Mouse (Mus musculus) intestine, embryonic 15.5 days (tissue): ENCODE measurements at regions not wholly inside any gene's neighbourhood (a gene's known extent, or its start where the extent isn't known, plus 50 kb on each side); places are given as distances from the start of the nearest gene placed in this dataset.

Experiments used
- ATAC-seq: fragments of 200-750 bp; cut with Nextera tagmentation; 2 replicates; pipeline ENCODE4 v1.8.0; 2017; ENCODE audit warnings: moderate TSS enrichment, moderate library complexity
- H3K27ac ChIP-seq: fragments of 300-500 bp; sonication (generic); 2 replicates; pipeline ENCODE4 v1.5.1; 2015; ENCODE audit warnings: mild to moderate bottlenecking, inconsistent platforms
- H3K27me3 ChIP-seq: fragments of 300-500 bp; sonication (generic); replicated peaks from 2 replicates; pipeline ENCODE4 v1.6.1; 2015; ENCODE audit warnings: inconsistent platforms
- H3K36me3 ChIP-seq: fragments of 300-500 bp; sonication (generic); 2 replicates; pipeline ENCODE4 v1.6.1; 2015; ENCODE audit warnings: inconsistent platforms
- H3K4me1 ChIP-seq: fragments of 300-500 bp; sonication (generic); replicated peaks from 2 replicates; pipeline ENCODE4 v1.6.1; 2015; ENCODE audit warnings: inconsistent platforms
- H3K4me2 ChIP-seq: fragments of 300-500 bp; sonication (generic); replicated peaks from 2 replicates; pipeline ENCODE4 v1.6.1; 2015; ENCODE audit warnings: mild to moderate bottlenecking, inconsistent platforms
- H3K4me3 ChIP-seq: fragments of 300-500 bp; sonication (generic); replicated peaks from 2 replicates; pipeline ENCODE4 v1.5.1; 2015; ENCODE audit warnings: inconsistent platforms
- H3K9ac ChIP-seq: fragments of 300-500 bp; sonication (generic); 2 replicates; pipeline ENCODE4 v1.6.1; 2015; ENCODE audit warnings: inconsistent platforms
- H3K9me3 ChIP-seq: fragments of 300-500 bp; sonication (generic); 2 replicates; pipeline ENCODE4 v1.6.1; 2016; ENCODE audit warnings: inconsistent platforms
- WGBS: fragments of 180-500 bp; shearing (Covaris S2); methylation state at CpG from one replicate; pipeline ENCODE4 v1.1.7; 2015; 5-methylcytosine and 5-hydroxymethylcytosine counted together

DNA sequence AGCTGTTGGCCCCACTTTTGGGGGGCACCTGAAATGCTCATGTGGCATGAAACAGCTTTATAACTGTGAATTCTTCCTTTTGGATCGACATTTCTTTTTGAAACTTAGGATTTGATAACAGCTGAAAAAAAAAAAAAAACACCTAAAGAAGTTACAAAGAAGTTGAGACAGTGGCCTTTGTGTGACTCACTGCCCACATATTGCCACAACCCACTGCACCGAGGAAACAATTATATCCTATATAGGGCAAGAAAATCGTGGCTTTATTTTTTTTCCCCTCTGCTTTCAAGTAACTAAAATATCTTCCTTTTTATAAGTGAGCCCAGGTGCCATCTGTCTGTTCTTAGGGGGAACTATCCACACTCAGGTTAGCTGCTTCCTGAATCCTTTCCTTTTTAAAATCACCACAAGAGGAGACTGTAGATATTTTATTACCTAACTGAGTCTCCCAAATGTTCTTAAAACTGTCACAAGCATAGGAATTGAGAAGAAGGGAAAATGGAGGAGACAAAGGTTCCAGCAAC is 104.8 kb upstream of the Adra1d start:
- no peaks in the 10 kb centered on the region for H3K36me3 ChIP-seq
- WGBS = 81% methylated on average over 3 of the region's 3 CpGs
- no peak overlapping the region for H3K4me3 ChIP-seq
- H3K4me2 ChIP-seq = no peak overlapping the region
- ATAC-seq = no peak
- no peaks in the 10 kb centered on the region for H3K27me3 ChIP-seq
- H3K4me1 ChIP-seq = no peaks in the 10 kb centered on the region
- H3K9ac ChIP-seq = no peak overlapping the region
- H3K9me3 ChIP-seq = no peaks in the 10 kb centered on the region
- H3K27ac ChIP-seq = no peak overlapping the region

DNA sequence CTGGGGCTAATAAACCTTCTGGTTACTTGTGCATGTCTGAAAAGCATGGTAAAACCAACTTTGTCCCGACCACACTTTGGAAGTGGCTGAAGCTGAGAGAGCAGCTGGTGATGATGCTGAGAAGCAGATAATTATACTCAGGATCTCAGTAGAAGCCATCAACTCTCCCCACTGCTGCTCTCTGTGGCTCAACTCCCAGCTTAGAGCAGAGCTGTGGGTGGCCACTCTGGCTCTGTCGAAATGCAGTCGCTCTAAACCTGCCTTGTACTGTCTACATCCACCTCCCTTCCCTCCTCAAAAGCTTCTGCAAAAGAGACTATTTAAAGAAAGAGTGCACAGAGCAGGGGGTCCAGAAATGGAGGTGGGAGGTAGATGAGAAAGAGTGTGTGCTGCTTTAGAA is 102.5 kb upstream of the Adra1d start:
- Histone ChIP-seq H3K4me2 (no peak overlapping the region), H3K4me3 (no peak overlapping the region), H3K27me3 (no peaks in the 10 kb centered on the region), H3K36me3 (no peaks in the 10 kb centered on the region), H3K4me1 (no peaks in the 10 kb centered on the region), H3K9ac (no peak overlapping the region), H3K27ac (no peak overlapping the region), H3K9me3 (no peaks in the 10 kb centered on the region)
- WGBS = 84% methylated on average over 3 of the region's 3 CpGs
- no peak for ATAC-seq

DNA sequence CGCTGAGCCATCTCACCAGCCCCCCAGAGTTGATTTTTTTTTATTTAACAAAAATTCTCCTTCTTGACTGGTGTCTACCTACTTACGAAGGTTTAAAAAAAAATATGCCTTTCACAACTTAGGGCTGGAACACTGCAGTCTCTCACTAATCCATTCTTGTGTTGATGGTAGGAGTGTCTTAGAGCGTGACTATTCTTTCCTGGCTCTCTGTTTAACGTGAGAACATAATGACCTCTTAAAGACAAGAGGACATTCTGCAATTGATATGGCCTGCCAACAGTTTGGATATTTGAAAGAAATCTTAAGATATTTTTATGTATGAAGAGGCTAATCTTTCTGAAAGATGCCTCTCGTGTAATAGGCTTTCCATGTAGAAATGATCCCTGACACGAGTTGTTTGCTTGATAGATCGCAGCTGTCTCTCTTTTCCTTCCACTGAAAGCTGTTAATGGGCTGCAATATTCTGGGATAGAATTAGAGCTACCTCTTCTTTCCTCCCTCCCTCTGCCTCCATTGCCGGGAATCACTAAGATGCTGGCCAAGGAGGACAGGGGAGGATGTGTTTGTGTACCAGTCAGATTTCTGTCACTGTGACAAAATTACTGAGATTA is 101.2 kb upstream of the Adra1d start:
- no peak for ATAC-seq
- no peak overlapping the region for H3K4me2 ChIP-seq

DNA sequence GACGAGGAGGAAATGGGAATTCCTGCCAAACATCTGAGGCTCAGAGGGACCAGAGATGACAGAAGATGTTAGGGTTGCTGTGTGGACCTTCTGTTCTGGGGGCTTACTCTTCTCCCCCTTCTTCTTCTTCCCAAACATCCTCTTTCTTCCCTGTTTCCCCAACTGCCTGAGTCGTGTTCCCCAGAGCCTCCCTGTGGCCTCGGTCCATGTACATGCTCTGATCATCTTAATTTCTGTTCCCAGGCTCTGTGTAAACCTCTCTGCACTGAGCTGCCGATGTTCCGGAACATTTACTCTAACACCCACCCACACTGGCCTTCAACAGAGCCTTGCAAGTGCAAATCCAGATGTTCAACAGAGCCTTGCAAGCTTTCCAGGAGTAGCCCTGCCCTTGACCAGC is 90.1 kb upstream of the Adra1d start:
- Histone ChIP-seq H3K9me3 (no peaks in the 10 kb centered on the region), H3K4me2 (no peak overlapping the region), H3K9ac (no peak overlapping the region), H3K27me3 (no peaks in the 10 kb centered on the region), H3K4me1 (0 out of 2 replicates have a peak, but pooled peaks cover 2% of the 10 kb centered on the region), H3K36me3 (no peaks in the 10 kb centered on the region), H3K27ac (no peak overlapping the region), H3K4me3 (no peak overlapping the region)
- no peak for ATAC-seq
- WGBS = 48% methylated on average over 5 of the region's 5 CpGs

More for the DNA sequence above, 101.2 kb upstream of the Adra1d start:
- Histone ChIP-seq H3K9ac (no peak overlapping the region), H3K36me3 (no peaks in the 10 kb centered on the region), H3K9me3 (no peaks in the 10 kb centered on the region), H3K4me1 (no peaks in the 10 kb centered on the region), H3K27me3 (no peaks in the 10 kb centered on the region), H3K27ac (no peak overlapping the region), H3K4me3 (no peak overlapping the region)
- WGBS = 68% methylated on average over 8 of the region's 8 CpGs

DNA sequence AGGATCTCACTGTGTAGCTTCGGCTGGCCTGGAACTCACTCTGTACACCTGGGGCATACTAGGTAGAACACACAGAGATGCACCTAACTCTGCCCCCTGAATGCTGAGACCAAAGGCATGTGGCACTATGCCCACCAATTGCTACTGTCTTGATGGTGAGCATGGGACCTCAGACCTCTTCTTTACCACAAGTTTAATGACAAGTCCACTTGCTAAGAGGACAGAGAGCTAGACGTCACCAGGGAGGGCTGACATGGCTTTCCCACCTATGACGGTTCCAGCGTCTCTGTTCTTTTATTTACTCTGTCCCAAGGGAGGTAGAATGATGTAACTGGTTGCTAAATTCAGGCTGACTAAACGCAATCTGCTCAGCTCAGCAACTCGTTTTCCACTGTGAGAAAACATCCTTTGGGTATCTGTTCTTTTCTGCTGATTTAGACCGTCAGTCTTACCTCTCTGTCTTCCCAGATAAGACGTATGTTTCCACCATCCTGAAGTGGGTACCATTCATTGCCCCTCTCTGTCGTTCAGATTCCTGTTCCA is 88.6 kb upstream of the Adra1d start:
- H3K4me1 ChIP-seq = 0 out of 2 replicates have a peak, but pooled peaks cover 2% of the 10 kb centered on the region
- ATAC-seq = no peak
- WGBS = 68% methylated on average over 9 of the region's 9 CpGs
- no peaks in the 10 kb centered on the region for H3K27me3 ChIP-seq
- no peaks in the 10 kb centered on the region for H3K36me3 ChIP-seq
- H3K27ac ChIP-seq = no peak overlapping the region
- no peak overlapping the region for H3K4me2 ChIP-seq
- H3K9ac ChIP-seq = no peak overlapping the region
- no peaks in the 10 kb centered on the region for H3K9me3 ChIP-seq
- no peak overlapping the region for H3K4me3 ChIP-seq

DNA sequence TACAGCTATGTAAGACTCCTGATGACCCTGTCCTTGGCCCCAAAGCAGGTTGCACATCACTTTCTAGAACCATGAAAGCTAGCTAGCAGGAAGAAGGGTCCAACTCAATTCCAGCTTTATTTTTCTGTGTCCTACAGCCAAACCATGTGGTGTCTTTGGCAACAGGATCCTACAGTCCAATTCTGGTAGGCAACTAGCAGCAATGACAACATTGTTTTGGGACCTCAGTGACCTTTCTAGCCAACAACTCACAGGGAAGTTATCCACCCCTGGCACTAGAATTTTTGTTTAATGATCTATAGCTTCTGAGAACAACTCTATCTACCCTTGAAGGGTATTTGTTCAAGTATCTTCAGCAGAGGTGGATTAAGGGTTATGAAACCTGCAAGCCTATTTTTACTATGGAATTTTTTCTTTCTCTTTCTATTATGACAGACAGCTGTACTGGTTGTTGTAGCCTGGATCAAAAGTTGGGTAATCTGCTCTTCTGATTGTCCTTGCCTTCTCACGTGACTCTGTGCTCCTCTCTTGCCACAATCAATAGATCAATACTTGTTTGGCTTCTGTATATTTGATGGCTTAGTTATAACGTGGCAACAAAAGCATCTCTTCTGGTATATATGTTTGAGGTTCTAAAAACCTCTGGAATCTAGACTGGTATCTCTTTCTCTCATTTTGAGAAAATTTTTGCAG is 82.2 kb upstream of the Adra1d start:
- Histone ChIP-seq H3K9me3 (no peaks in the 10 kb centered on the region), H3K4me2 (no peak overlapping the region), H3K4me1 (no peaks in the 10 kb centered on the region), H3K36me3 (no peaks in the 10 kb centered on the region), H3K9ac (no peak overlapping the region), H3K4me3 (no peak overlapping the region), H3K27me3 (no peaks in the 10 kb centered on the region), H3K27ac (no peak overlapping the region)
- WGBS = 54% methylated on average over 2 of the region's 2 CpGs
- no peak for ATAC-seq

DNA sequence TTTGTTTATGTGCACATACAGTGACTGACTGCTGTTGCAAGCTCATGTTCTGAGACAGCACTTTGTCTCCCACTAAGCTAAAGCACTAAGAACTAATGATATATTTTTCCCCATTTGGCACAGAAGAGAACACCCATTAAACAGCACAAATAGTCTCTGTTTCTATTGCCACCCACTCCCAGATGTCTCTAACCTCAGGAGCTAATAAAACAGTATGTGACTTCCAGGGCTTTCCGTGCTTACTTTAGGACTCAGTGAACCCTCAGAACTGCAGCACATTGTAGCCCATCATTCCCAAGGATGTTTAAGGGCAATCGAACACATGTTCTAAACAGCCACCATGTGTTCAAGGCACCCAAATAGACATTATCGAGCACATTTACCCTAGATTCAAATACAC is 80.4 kb upstream of the Adra1d start:
- Histone ChIP-seq H3K36me3 (no peaks in the 10 kb centered on the region), H3K4me2 (no peak overlapping the region), H3K27me3 (no peaks in the 10 kb centered on the region), H3K27ac (no peak overlapping the region), H3K4me3 (no peak overlapping the region), H3K9me3 (no peaks in the 10 kb centered on the region), H3K9ac (no peak overlapping the region), H3K4me1 (no peaks in the 10 kb centered on the region)
- WGBS = 83% methylated on average over 3 of the region's 3 CpGs
- ATAC-seq = no peak

DNA sequence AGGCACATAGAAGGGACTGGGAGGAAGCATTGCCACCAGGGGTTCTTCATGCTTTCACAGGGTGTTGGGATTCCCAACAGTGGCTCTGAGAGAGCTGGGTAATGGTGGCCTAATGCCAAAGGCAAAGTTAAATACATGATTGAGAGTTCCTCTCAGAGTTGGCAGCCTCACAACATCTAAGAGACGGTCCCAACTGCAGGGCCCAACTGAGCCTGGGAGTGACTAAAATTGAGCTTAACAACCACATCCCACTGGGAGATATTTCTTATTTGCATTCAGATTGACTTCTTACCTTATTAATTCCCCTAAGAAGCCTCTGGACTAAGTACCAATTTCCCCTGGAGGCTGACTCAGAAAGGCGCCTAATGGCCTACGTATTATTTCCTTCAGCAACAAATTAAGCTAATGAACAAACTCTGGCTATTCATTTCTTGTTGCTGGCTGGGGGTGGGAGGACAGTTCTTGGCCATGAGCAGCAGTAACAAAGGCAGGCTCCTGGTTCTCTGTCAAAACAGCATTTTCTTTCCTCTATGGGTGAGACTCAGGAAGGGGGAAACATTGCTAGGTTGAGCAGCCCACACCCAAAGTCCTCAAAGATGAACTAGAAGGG is 77.0 kb upstream of the Adra1d start:
- H3K36me3 ChIP-seq = no peaks in the 10 kb centered on the region
- no peak overlapping the region for H3K4me3 ChIP-seq
- no peaks in the 10 kb centered on the region for H3K27me3 ChIP-seq
- WGBS = 85% methylated on average over 3 of the region's 3 CpGs
- H3K9me3 ChIP-seq = no peaks in the 10 kb centered on the region
- H3K4me1 ChIP-seq = no peaks in the 10 kb centered on the region
- ATAC-seq = no peak
- no peak overlapping the region for H3K9ac ChIP-seq
- H3K4me2 ChIP-seq = no peak overlapping the region
- H3K27ac ChIP-seq = no peak overlapping the region

DNA sequence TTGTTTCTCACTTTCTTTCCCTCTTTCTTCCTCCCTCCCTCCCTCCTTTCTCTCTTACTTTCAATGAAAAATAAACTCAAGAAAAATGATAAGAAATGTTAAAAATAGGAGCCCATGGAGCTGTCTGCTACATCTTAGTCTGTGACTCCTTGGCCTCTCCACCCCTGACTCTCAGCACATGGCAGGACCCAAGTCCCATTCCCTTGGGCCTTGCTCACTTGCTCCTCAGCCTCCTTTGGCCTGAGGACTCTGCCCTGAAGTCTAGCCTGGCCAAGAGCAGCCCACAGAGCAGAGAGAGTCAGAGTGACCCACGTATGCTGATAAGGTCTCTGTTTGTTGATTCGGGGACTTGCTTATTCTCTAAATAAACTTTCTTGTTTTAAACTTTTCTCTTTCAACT is 73.7 kb upstream of the Adra1d start:
- no peak overlapping the region for H3K4me2 ChIP-seq
- H3K27me3 ChIP-seq = no peaks in the 10 kb centered on the region
- no peak overlapping the region for H3K27ac ChIP-seq
- H3K4me1 ChIP-seq = no peaks in the 10 kb centered on the region
- no peaks in the 10 kb centered on the region for H3K9me3 ChIP-seq
- H3K36me3 ChIP-seq = no peaks in the 10 kb centered on the region
- H3K9ac ChIP-seq = no peak overlapping the region
- no peak overlapping the region for H3K4me3 ChIP-seq
- WGBS = 39% methylated on average over 2 of the region's 2 CpGs
- ATAC-seq = no peak

DNA sequence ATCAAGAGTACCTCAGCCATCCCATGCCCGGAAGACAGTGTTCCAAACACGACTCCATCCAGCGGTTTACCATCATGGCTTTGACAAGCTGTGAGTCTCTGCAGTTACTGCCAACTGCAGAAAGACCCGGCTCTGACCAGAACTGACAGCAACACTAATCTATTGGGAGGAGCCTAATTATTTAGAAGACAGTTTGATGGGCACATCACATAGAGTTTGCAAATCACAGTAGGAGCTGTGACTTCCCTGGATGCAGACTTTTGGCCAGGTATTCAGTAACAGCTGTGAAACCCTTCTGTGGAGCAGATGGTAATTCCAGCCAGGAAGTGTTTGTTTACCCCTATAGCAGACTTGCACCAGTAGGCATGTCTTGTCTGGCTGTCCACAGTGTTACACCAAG is 55.8 kb upstream of the Adra1d start:
- Histone ChIP-seq H3K27me3 (no peaks in the 10 kb centered on the region), H3K36me3 (no peaks in the 10 kb centered on the region), H3K4me1 (no peaks in the 10 kb centered on the region), H3K9me3 (no peaks in the 10 kb centered on the region), H3K4me3 (no peak overlapping the region), H3K4me2 (no peak overlapping the region), H3K27ac (no peak overlapping the region), H3K9ac (no peak overlapping the region)
- 62% methylated on average over 4 of the region's 4 CpGs for WGBS
- no peak for ATAC-seq

DNA sequence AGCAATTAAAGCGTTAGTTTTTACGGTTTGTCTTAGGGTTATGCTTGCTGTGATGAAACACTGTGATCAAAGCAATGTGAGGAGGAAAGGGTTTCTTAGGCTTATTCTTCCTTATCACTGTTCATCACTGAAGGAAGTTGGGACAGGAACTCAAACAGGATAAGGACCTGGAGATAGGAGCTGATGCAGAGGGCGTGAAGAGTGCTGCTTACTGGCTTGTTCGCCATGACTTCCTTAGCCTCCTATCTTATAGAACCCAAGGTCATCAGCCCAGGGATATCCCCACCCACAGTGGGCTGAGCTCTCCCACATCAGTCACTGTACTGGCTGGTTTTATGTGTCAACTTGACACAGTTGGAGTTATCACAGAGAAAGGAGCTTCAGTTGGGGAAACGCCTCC is 50.4 kb upstream of the Adra1d start:
- Histone ChIP-seq H3K4me3 (no peak overlapping the region), H3K4me1 (no peaks in the 10 kb centered on the region), H3K36me3 (no peaks in the 10 kb centered on the region), H3K4me2 (no peak overlapping the region), H3K27ac (no peak overlapping the region), H3K9me3 (no peaks in the 10 kb centered on the region), H3K9ac (no peak overlapping the region), H3K27me3 (no peaks in the 10 kb centered on the region)
- no peak for ATAC-seq
- WGBS = 76% methylated on average over 5 of the region's 5 CpGs
